Mouse (Mus musculus) MEL (cell line): Measurements from ENCODE around the gene Emc1.

Source experiments
- CTCF ChIP-seq, 3 experiments: IDR thresholded peaks in 2 of 3; conservative IDR thresholded peaks in 1 of 3; 2 replicates each; pipeline ENCODE4 v1.5.1; 2011 to 2012; ENCODE audit warnings: low read length in 3 of 3, low read depth in 2 of 3, mild to moderate bottlenecking in 2 of 3, improper control_type of control experiment in 1 of 3, inconsistent platforms in 1 of 3, mixed read lengths in 1 of 3, moderate library complexity in 1 of 3; ENCODE audit not compliant: control insufficient read depth in 1 of 3, insufficient read depth in 1 of 3, poor library complexity in 1 of 3, severe bottlenecking in 1 of 3
- ELF1 ChIP-seq: IDR thresholded peaks from 2 replicates; pipeline ENCODE4 v1.6.1; 2014; ENCODE audit warnings: low read depth, mild to moderate bottlenecking, inconsistent platforms, low read length, improper control_type of control experiment, moderate library complexity
- EP300 ChIP-seq, 2 experiments: IDR thresholded peaks; 2 replicates each; pipeline ENCODE4 v1.6.1; 2011; ENCODE audit warnings: improper control_type of control experiment in 2 of 2, low read length in 2 of 2, low read depth in 1 of 2, mild to moderate bottlenecking in 1 of 2
- GABPA ChIP-seq: IDR thresholded peaks from 2 replicates; pipeline ENCODE4 v1.6.1; 2012; ENCODE audit warnings: low read depth, mild to moderate bottlenecking, inconsistent platforms, low read length, improper control_type of control experiment, moderate library complexity
- HCFC1 ChIP-seq: IDR thresholded peaks from 2 replicates; pipeline ENCODE4 v1.6.1; 2012; ENCODE audit warnings: low read depth, mild to moderate bottlenecking, inconsistent platforms, low read length, improper control_type of control experiment, moderate library complexity
- MAX ChIP-seq: IDR thresholded peaks from 2 replicates; pipeline ENCODE4 v1.6.1; 2011; ENCODE audit warnings: low read length, improper control_type of control experiment
- NRF1 ChIP-seq: IDR thresholded peaks from 2 replicates; pipeline ENCODE4 v1.6.1; 2014; ENCODE audit warnings: low read depth, mild to moderate bottlenecking, inconsistent platforms, low read length, improper control_type of control experiment, moderate library complexity; ENCODE audit not compliant: poor library complexity, insufficient read depth, severe bottlenecking
- POLR2A ChIP-seq, 2 experiments: IDR thresholded peaks; 2 replicates each; pipeline ENCODE4 v1.6.1; 2011 to 2012; ENCODE audit warnings: low read length in 2 of 2, mild to moderate bottlenecking in 2 of 2, control low read depth in 1 of 2, improper control_type of control experiment in 1 of 2, low read depth in 1 of 2, moderate library complexity in 1 of 2; ENCODE audit not compliant: control insufficient read depth in 1 of 2, insufficient read depth in 1 of 2, poor library complexity in 1 of 2
- POLR2AphosphoS5 ChIP-seq: IDR thresholded peaks from 2 replicates; pipeline ENCODE4 v1.6.1; 2012; ENCODE audit warnings: low read depth, borderline replicate concordance, mild to moderate bottlenecking, inconsistent platforms, low read length, moderate library complexity, mixed read lengths
- SIN3A ChIP-seq: IDR thresholded peaks from 2 replicates; pipeline ENCODE4 v1.6.1; 2012; ENCODE audit warnings: low read length, improper control_type of control experiment, inconsistent platforms
- USF2 ChIP-seq, 2 experiments: IDR thresholded peaks; 2 replicates each; pipeline ENCODE4 v1.6.1; 2011 to 2012; ENCODE audit warnings: improper control_type of control experiment in 2 of 2, low read length in 2 of 2, borderline replicate concordance in 1 of 2, inconsistent platforms in 1 of 2, low read depth in 1 of 2, mild to moderate bottlenecking in 1 of 2; ENCODE audit not compliant: insufficient read depth in 1 of 2
- ZC3H11A ChIP-seq: IDR thresholded peaks from 2 replicates; pipeline ENCODE4 v1.6.1; 2012; ENCODE audit warnings: low read depth, mild to moderate bottlenecking, inconsistent platforms, low read length, improper control_type of control experiment
- ZKSCAN1 ChIP-seq: IDR thresholded peaks from 2 replicates; pipeline ENCODE4 v1.6.1; 2012; ENCODE audit warnings: low read depth, mild to moderate bottlenecking, inconsistent platforms, low read length, improper control_type of control experiment, moderate library complexity
- ZNF384 ChIP-seq: IDR thresholded peaks from 2 replicates; pipeline ENCODE4 v1.6.1; 2012; ENCODE audit warnings: low read depth, mild to moderate bottlenecking, inconsistent platforms, low read length, improper control_type of control experiment

- TF ChIP-seq USF2 (IDR thresholded peaks at IDR 0.05; ENCODE audit: borderline replicate concordance in 1 of 2, insufficient read depth in 1 of 2, low read depth in 1 of 2, low read length in 2 of 2), result no peak
- TF ChIP-seq POLR2A (IDR thresholded peaks at IDR 0.05; ENCODE audit: control insufficient read depth in 1 of 2, insufficient read depth in 1 of 2, low read depth in 1 of 2, low read length in 2 of 2, poor library complexity in 1 of 2), result no peak
- no peak for TF ChIP-seq POLR2AphosphoS5
- TF ChIP-seq CTCF (IDR thresholded peaks at IDR 0.05 in 2 of 3, conservative IDR thresholded peaks at IDR 0.05 in 1 of 3; ENCODE audit: control insufficient read depth in 1 of 3, insufficient read depth in 1 of 3, low read depth in 2 of 3, low read length in 3 of 3, poor library complexity in 1 of 3, severe bottlenecking in 1 of 3), result peak; percentile 26 to 58 (median 42); a peak in 5 of 6 replicates
- no peak for TF ChIP-seq SIN3A
- no peak for TF ChIP-seq HCFC1
- TF ChIP-seq ZNF384, result no peak
- TF ChIP-seq NRF1, result no peak
- TF ChIP-seq ELF1, result no peak
- TF ChIP-seq EP300 (IDR thresholded peaks at IDR 0.05; ENCODE audit: low read depth in 1 of 2, low read length in 2 of 2), result no peak
- no peak for TF ChIP-seq GABPA
- TF ChIP-seq ZC3H11A, result no peak
- no peak for TF ChIP-seq ZKSCAN1
- TF ChIP-seq MAX, result no peak
These were observed 65.5 kb downstream of the Emc1 start for GRCm38 (mm10) chr4:139417868-139418267.
